Mouse (Mus musculus) right cerebral cortex, postnatal 10 days (tissue): ENCODE measurements around the gene 1810010D01Rik.

Source experiments
- DNase-seq, 2 experiments: peaks; one replicate each; pipeline ENCODE4 v3.0.0; 2021; ENCODE audit warnings: low spot score in 2 of 2

The 1810010D01Rik gene

GRCm38 (mm10) chr7:145176750-145177589 lies 30.9 kb downstream of the 1810010D01Rik start:
- no peak for DNase-seq

- DNase-seq = no peak
Measured at GRCm38 (mm10) chr7:145173563-145173962, 34.4 kb downstream of the 1810010D01Rik start.

DNA sequence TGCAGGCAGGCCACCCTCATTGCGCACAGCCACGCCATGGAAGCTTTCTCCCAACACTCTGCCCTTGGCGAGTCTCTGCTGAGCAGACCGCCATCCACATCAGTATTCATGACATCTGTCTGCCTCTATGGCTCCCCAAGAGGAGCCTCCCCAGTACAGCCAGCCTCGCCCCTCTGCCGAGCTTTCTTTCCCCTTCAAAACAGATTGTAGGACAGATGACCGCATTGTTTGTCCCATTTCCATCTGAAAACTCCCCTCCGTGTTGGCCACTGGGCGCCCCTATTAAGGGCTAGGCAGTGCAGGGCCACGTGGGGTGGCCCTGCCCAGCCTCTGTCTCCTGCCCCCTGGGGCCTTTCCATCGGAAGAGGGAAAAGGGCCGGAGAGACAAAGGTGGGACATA lies 34.8 kb downstream of the 1810010D01Rik start:
- DNase-seq = no peak

DNA sequence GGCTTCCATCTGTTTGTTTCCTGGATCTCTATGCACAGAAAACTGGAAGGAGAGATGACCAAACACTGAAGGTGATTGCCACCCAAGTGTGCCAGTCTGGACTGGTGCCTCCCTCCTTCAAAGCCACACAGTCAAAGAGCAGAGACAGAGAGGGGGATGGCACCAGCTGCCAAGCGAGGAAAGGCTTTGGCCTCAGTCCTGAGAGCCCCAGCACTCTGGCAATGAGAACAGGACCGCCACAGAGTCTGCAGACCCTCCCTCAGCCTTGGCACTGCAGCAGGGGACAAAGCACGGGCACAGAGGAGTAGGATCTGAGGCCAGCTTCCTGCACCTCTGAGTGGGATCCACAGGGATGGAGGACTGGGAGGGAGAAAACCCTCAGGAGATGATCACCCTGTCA lies 38.2 kb downstream of the 1810010D01Rik start:
- peak; percentile 48 to 51 for DNase-seq

DNA sequence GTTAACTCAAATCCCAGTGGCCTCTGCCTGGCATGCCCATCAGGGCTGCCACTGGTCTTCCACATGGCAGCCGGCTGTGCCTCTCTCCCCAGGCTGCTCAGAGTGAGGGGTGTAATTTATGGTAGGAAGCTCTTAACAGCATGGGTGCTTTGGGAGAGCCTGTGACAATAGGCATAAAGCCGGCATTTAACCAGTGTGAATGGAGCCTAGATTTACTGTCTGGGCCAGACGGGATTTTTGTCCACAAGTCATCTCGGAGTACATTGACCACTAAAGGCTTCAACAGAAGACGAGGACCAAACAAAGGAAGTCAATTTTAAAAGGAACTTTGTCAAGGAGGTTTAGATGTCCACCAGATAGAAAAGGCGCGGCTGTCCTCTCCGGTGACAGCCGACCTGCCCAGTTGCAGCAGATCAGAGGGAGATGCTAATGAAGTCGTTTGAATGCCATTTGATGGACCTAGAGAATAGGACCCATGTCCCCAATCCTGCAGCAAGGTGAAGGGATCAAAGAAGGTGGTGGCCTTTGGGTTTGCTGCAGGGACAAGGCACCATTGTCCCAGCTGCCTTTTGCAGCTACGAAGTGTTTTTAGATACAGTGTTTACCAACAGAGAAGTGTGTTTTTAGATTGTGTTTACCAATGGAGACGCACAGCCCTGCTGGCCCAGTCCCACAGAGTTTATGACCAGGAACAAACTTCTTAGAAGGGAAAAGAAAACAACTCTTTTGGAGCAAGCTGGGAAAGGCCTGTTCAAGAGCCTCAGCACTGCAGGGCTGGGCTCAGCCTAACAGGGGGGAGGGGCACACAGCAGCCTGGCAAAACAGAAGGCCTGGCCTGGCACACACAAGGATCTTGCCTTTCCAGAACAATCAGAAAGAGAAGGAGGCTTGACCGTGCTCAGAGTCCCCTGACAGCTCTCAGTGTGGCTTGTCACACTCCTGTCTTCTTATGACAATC lies 48.4 kb downstream of the 1810010D01Rik start:
- peak; percentile 36 for DNase-seq
